Mouse (Mus musculus): ENCODE results near the gene Wdr49. TPM values are rescaled to one million over a fixed set of nuclear protein-coding genes. Genes with fewer than 3 reads are reported as not detected.

The Wdr49 gene
- polyA plus RNA-seq, 2 experiments, result not detected

DNA sequence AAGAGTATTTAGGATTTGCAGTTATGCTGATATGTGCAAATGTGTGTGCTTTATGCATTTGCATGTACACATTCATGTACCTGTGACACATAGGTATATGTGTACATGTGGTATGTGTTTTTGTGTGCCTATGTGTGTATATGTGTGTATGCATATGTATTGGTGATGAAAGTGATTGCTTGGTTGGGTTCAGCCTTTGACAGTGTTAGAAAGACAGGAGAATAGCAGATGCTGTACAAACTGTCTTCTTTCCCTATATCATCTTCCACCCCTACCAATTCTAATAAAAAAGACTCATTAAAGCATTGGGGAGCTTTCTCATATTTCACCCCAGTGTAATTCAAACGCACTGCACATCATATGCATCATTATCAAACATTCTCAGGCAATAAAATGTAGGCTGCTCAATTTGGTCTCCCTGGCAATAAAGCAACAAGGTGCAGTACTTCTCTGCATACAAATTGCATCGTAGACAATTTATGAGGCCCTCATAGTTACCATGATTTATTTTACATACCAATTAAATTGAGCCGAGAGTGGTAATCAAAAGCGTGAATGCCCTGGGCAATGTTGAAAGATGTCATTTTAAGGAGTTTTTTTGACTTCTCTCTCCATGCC is 51.3 kb downstream of the Wdr49 start:
- 60% methylated on average over 4 of the region's 4 CpGs for WGBS (ENCODE audit: insufficient replicate concordance)
- no peaks in the 10 kb centered on the region for H3K27me3 ChIP-seq (ENCODE audit: control insufficient read depth, insufficient read depth, low read length)
- no peaks in the 10 kb centered on the region for H3K36me3 ChIP-seq (replicated peaks; ENCODE audit: control insufficient read depth, insufficient read depth, low read depth)
- TF ChIP-seq EP300 (IDR thresholded peaks at IDR 0.05; ENCODE audit: low read depth), result no peak
- no peak for TF ChIP-seq CTCF (IDR thresholded peaks at IDR 0.05; ENCODE audit: low read depth)
- H3K4me3 ChIP-seq (ENCODE audit: insufficient read depth in 1 of 2, low read depth in 2 of 2, low read length in 2 of 2), result no peak overlapping the region
- DNase-seq (ENCODE audit: low read depth in 3 of 3, low spot score in 3 of 3), result no peak
- no peaks in the 10 kb centered on the region for H3K4me1 ChIP-seq (replicated peaks; ENCODE audit: control insufficient read depth in 2 of 2, insufficient read depth in 2 of 2, low read length in 1 of 2)
- H3K27ac ChIP-seq, result no peak overlapping the region
- H3K9ac ChIP-seq (replicated peaks), result no peak overlapping the region
- H3K9me3 ChIP-seq (ENCODE audit: control insufficient read depth, low read length), result no peaks in the 10 kb centered on the region
- no peak overlapping the region for H3K4me2 ChIP-seq (ENCODE audit: low read depth)
- ATAC-seq (ENCODE audit: insufficient read depth), result no peak

DNA sequence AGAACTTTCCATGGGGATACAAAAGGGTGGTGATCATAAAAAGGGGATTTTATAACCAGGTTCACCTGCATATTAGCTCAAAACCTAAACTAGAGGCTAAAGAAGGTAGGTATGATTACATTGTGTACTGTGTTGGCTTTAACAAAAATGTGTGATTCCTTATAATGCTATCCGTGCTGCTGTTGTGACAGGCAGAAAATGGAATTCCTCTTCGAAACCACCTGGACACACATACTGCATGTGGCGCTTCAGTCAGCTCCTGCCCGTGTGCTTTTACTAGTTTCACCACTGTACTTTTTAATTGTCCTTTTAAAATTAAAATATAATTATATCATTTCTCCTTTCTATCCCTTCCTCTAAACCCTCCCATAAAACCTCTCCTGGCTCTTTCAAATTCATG is 86.0 kb downstream of the Wdr49 start:
- Histone ChIP-seq H3K36me3 (replicated peaks; ENCODE audit: control insufficient read depth, insufficient read depth, low read depth) (no peaks in the 10 kb centered on the region), H3K27ac (no peak overlapping the region), H3K4me2 (ENCODE audit: low read depth) (no peak overlapping the region), H3K4me3 (ENCODE audit: insufficient read depth in 1 of 2, low read depth in 2 of 2, low read length in 2 of 2) (no peak overlapping the region), H3K27me3 (ENCODE audit: control insufficient read depth, insufficient read depth, low read length) (no peaks in the 10 kb centered on the region), H3K4me1 (replicated peaks; ENCODE audit: control insufficient read depth in 2 of 2, insufficient read depth in 2 of 2, low read length in 1 of 2) (no peaks in the 10 kb centered on the region), H3K9ac (replicated peaks) (no peak overlapping the region), H3K9me3 (ENCODE audit: control insufficient read depth, low read length) (no peaks in the 10 kb centered on the region)
- 73% methylated on average over 4 of the region's 4 CpGs for WGBS (ENCODE audit: insufficient replicate concordance)
- DNase-seq (ENCODE audit: low read depth in 3 of 3, low spot score in 3 of 3) (no peak), ATAC-seq (ENCODE audit: insufficient read depth) (no peak)
- TF ChIP-seq CTCF (IDR thresholded peaks at IDR 0.05; ENCODE audit: low read depth), result no peak
- TF ChIP-seq EP300 (IDR thresholded peaks at IDR 0.05; ENCODE audit: low read depth), result no peak

DNA sequence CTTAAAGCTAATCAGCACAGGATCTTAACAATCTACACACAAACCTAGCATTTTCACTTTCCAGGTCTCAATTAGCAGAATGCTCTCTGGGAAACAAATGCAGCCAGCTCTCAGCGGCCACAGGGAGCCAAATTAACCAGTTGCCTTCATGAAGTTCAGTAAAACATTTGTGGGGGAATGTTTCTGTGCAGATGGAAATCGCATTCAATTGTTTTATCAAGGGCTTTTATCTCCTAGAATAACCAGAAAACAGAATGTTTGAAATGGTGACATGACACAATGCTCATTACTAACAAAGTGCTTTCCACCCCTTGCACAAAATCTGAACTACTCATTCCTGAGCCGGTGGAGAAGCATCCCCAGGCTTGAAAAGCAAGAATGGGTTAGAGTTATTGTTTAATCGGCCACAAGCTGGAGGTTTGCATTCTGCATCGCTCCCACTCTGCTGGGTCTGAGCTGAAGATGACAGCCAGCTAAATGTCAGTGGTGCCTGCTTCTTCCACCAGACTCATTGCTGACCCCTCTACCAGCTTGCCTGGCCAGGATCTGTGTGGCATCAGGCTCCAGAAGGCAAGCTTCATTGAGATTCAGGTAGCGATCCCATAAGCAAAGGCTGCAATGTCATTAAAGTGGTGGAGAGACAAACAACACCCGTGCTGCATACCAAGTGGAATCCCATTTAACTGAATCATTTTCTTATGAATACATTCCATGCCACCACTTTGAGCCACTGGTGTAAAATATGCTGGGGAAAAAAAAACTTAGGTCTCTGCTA is 86.6 kb downstream of the Wdr49 start:
- Histone ChIP-seq H3K4me2 (ENCODE audit: low read depth) (no peak overlapping the region), H3K9me3 (ENCODE audit: control insufficient read depth, low read length) (no peaks in the 10 kb centered on the region), H3K36me3 (replicated peaks; ENCODE audit: control insufficient read depth, insufficient read depth, low read depth) (no peaks in the 10 kb centered on the region), H3K4me1 (replicated peaks; ENCODE audit: control insufficient read depth in 2 of 2, insufficient read depth in 2 of 2, low read length in 1 of 2) (no peaks in the 10 kb centered on the region), H3K27me3 (ENCODE audit: control insufficient read depth, insufficient read depth, low read length) (no peaks in the 10 kb centered on the region), H3K4me3 (ENCODE audit: insufficient read depth in 1 of 2, low read depth in 2 of 2, low read length in 2 of 2) (no peak overlapping the region), H3K27ac (no peak overlapping the region), H3K9ac (replicated peaks) (no peak overlapping the region)
- DNase-seq (ENCODE audit: low read depth in 3 of 3, low spot score in 3 of 3), result no peak
- TF ChIP-seq EP300 (IDR thresholded peaks at IDR 0.05; ENCODE audit: low read depth) (no peak), CTCF (IDR thresholded peaks at IDR 0.05; ENCODE audit: low read depth) (no peak)
- WGBS (ENCODE audit: insufficient replicate concordance), result 59% methylated on average over 7 of the region's 7 CpGs
- no peak for ATAC-seq (ENCODE audit: insufficient read depth)

DNA sequence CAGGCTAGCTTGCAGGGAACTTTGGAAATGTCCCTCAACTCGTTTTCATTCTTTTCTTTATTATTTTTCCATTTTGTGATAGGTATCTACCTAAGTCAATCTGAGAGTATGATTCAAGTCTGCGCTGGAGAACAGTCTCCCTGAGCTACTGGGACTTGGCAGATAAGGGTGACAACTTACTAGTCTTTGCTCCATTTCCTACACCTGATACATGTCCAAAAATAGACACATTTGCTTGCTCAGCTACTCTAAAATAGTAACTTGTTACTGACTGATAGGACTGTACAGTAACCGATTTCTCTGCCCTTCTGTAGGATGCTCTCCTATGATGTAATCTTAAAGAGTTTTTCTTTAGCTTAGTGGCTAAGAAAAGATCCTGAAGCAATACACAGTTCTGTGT is 87.5 kb downstream of the Wdr49 start:
- WGBS (ENCODE audit: insufficient replicate concordance), result 36% methylated on average over 3 of the region's 3 CpGs
- Histone ChIP-seq H3K4me3 (ENCODE audit: insufficient read depth in 1 of 2, low read depth in 2 of 2, low read length in 2 of 2) (no peak overlapping the region), H3K9ac (replicated peaks) (no peak overlapping the region), H3K9me3 (ENCODE audit: control insufficient read depth, low read length) (no peaks in the 10 kb centered on the region), H3K27me3 (ENCODE audit: control insufficient read depth, insufficient read depth, low read length) (no peaks in the 10 kb centered on the region), H3K4me1 (replicated peaks; ENCODE audit: control insufficient read depth in 2 of 2, insufficient read depth in 2 of 2, low read length in 1 of 2) (no peaks in the 10 kb centered on the region), H3K36me3 (replicated peaks; ENCODE audit: control insufficient read depth, insufficient read depth, low read depth) (no peaks in the 10 kb centered on the region), H3K4me2 (ENCODE audit: low read depth) (no peak overlapping the region), H3K27ac (no peak overlapping the region)
- DNase-seq (ENCODE audit: low read depth in 3 of 3, low spot score in 3 of 3) (no peak), ATAC-seq (ENCODE audit: insufficient read depth) (no peak)
- no peak for TF ChIP-seq CTCF (IDR thresholded peaks at IDR 0.05; ENCODE audit: low read depth)
- TF ChIP-seq EP300 (IDR thresholded peaks at IDR 0.05; ENCODE audit: low read depth), result no peak

DNA sequence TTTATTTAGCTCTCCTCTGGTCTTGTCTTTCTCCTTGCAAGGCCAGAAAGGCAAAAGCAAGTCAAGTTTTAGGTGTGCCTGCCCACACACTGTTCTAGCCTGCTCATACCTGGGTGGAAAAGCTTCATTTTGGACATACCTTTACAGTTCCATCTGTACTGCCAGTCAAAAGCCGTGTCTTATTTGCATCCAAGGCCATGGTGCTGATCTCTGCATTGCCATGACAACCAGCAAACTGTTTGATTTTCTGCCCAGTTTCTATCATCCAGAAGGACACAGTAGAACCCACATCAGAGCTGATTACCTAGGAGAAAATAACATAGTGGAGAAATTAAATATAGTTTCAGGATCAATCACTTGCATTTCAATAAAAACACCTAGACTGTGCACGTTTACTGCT is 100.2 kb downstream of the Wdr49 start:
- no peak overlapping the region for H3K27ac ChIP-seq
- ATAC-seq (ENCODE audit: insufficient read depth), result no peak
- no peaks in the 10 kb centered on the region for H3K4me1 ChIP-seq (replicated peaks; ENCODE audit: control insufficient read depth in 2 of 2, insufficient read depth in 2 of 2, low read length in 1 of 2)
- H3K4me3 ChIP-seq (ENCODE audit: insufficient read depth in 1 of 2, low read depth in 2 of 2, low read length in 2 of 2), result no peak overlapping the region
- no peak overlapping the region for H3K4me2 ChIP-seq (ENCODE audit: low read depth)
- H3K27me3 ChIP-seq (ENCODE audit: control insufficient read depth, insufficient read depth, low read length), result no peaks in the 10 kb centered on the region
- 41% methylated on average over 2 of the region's 2 CpGs for WGBS (ENCODE audit: insufficient replicate concordance)
- no peak for DNase-seq (ENCODE audit: low read depth in 3 of 3, low spot score in 3 of 3)
- H3K9ac ChIP-seq (replicated peaks), result no peak overlapping the region
- TF ChIP-seq EP300 (IDR thresholded peaks at IDR 0.05; ENCODE audit: low read depth), result no peak
- TF ChIP-seq CTCF (IDR thresholded peaks at IDR 0.05; ENCODE audit: low read depth), result no peak
- H3K36me3 ChIP-seq (replicated peaks; ENCODE audit: control insufficient read depth, insufficient read depth, low read depth), result no peaks in the 10 kb centered on the region
- no peaks in the 10 kb centered on the region for H3K9me3 ChIP-seq (ENCODE audit: control insufficient read depth, low read length)
